Mouse (Mus musculus): ENCODE measurements around the gene Sv2a.

DNA sequence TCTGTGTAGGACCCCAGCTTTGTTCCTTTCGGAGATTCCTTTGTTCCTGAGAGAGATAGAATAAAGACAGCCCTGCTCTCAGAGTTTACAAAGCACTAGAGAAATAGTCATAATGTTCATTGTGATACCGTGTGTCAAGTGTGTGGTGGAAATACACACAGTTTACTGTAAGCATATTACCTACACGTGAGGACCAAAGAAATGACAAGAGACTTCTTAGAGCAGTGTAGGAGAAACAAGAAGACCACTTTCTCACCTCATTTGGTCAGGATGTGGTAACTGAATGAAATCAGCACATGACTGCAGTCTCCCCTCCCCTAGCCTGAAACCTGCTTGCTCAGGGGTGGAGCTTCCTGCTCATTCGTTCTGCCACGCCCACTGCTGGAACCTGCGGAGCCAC, 17.2 kb downstream of the Sv2a start:
- TF ChIP-seq POLR2A (IDR thresholded peaks at IDR 0.05; ENCODE audit: borderline replicate concordance, insufficient read depth, low read length) (no peak), CTCF (IDR thresholded peaks at IDR 0.05; ENCODE audit: borderline replicate concordance, insufficient read depth, low read depth, low read length) (no peak)
